Mouse (Mus musculus): ENCODE measurements around the gene Fam163b. TPM values are rescaled to one million over a fixed set of nuclear protein-coding genes. Genes with fewer than 3 reads are reported as not detected.

The Fam163b gene
- polyA plus RNA-seq, 1 experiment from 2014 or later, result 10.1 TPM

DNA sequence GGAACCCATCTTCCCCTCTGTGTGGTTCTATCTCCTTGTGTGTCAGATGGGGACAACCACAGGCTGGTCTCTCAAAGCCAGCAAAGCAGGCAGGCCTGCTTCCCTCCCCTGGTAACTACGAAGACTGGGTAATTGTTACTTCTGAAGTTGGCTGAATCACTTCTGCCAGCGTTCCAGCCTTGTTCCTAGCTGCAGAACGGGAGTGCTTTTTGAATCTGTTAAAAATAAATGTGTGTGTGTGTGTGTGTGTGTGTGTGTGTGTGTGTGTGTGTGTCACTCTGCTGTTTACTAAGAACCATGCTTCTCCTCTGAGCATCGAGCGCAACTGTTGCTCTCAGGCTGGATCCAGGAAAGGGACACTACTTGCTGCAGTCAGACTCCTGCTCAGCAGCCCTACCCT, 21.6 kb upstream of the Fam163b start:
- Histone ChIP-seq H3K4me3 (replicated peaks) (no peak overlapping the region), H3K9me3 (replicated peaks) (no peaks in the 10 kb centered on the region), H3K9ac (replicated peaks) (no peak overlapping the region), H3K4me2 (no peak overlapping the region), H3K36me3 (no peaks in the 10 kb centered on the region), H3K27ac (replicated peaks) (no peak overlapping the region), H3K4me1 (no peaks in the 10 kb centered on the region), H3K27me3 (replicated peaks) (no peaks in the 10 kb centered on the region)
- ATAC-seq (ENCODE audit: low FRiP score), result no peak
- 73% methylated on average over 5 of the region's 5 CpGs for WGBS

DNA sequence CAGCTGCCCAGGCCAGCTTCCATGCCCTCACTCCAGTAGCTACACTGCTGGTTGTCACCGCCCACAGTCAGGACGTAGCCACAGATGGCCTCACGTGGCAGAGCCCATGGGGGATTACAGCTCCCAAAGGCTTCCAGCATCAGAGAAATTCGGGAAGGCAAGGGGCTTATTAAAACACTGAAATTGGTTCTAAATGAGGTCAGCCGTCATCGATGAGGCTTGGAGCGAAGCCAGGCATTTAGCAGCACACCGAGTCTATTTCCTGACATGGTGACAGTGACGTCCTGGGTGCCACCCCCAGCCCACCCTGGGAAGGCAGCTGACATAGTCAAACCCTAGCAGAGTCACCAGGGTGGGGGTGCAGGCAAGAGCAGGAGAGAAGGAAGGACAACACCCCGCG, 20.4 kb upstream of the Fam163b start:
- WGBS, result 52% methylated on average over 11 of the region's 11 CpGs
- H3K9me3 ChIP-seq (replicated peaks), result no peaks in the 10 kb centered on the region
- no peak overlapping the region for H3K27ac ChIP-seq (replicated peaks)
- no peak for ATAC-seq (ENCODE audit: low FRiP score)
- H3K9ac ChIP-seq (replicated peaks), result no peak overlapping the region
- no peaks in the 10 kb centered on the region for H3K4me1 ChIP-seq
- H3K36me3 ChIP-seq, result no peaks in the 10 kb centered on the region
- no peaks in the 10 kb centered on the region for H3K27me3 ChIP-seq (replicated peaks)
- H3K4me2 ChIP-seq, result no peak overlapping the region
- H3K4me3 ChIP-seq (replicated peaks), result no peak overlapping the region

DNA sequence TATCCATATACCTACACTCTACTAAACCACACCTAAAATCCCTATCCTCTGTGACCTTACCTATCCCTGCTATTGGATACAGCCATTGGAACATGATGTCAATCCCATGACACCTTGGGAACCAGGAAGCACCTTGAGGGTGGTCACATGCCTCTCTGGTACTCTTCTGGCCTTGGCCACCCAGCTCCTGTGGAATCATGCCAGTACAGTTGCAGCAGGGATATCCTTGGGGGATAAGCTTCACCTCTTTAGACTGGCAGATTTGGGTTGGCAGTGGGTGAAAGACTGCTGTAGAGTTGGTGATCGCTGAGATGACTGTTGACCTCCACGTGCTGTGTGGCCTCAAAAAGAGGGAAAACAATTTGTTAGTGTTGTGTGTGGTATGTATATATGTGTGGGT, 19.2 kb upstream of the Fam163b start:
- no peak overlapping the region for H3K9ac ChIP-seq (replicated peaks)
- H3K27ac ChIP-seq (replicated peaks), result no peak overlapping the region
- WGBS, result 92% methylated on average over 2 of the region's 2 CpGs
- no peaks in the 10 kb centered on the region for H3K4me1 ChIP-seq
- no peak overlapping the region for H3K4me2 ChIP-seq
- no peaks in the 10 kb centered on the region for H3K27me3 ChIP-seq (replicated peaks)
- ATAC-seq (ENCODE audit: low FRiP score), result no peak
- no peaks in the 10 kb centered on the region for H3K9me3 ChIP-seq (replicated peaks)
- no peak overlapping the region for H3K4me3 ChIP-seq (replicated peaks)
- no peaks in the 10 kb centered on the region for H3K36me3 ChIP-seq

DNA sequence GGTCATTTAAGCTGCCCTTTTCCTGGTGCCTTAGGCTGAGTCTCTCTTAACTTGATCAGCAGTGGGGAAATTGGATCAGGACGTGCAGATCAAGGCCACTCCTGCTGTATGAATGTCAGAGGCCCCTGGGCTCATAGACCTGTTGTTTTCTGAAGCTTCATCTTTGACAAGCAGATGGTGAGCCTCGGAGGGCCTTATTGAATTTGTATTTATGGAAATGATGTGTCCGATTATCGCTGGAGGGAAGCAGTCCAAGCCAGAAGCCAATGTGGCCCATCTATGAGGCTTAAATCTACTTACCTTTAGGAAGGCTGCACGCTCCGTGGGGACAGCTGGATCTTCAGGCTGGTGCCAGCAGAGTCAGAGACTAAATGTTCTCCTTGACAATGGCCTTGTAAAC, 14.3 kb upstream of the Fam163b start:
- Histone ChIP-seq H3K36me3 (no peaks in the 10 kb centered on the region), H3K4me1 (no peaks in the 10 kb centered on the region), H3K27ac (replicated peaks) (no peak overlapping the region), H3K4me2 (no peak overlapping the region), H3K9me3 (replicated peaks) (no peaks in the 10 kb centered on the region), H3K9ac (replicated peaks) (no peak overlapping the region), H3K27me3 (replicated peaks) (no peaks in the 10 kb centered on the region), H3K4me3 (replicated peaks) (no peak overlapping the region)
- WGBS, result 68% methylated on average over 6 of the region's 6 CpGs
- no peak for ATAC-seq (ENCODE audit: low FRiP score)

DNA sequence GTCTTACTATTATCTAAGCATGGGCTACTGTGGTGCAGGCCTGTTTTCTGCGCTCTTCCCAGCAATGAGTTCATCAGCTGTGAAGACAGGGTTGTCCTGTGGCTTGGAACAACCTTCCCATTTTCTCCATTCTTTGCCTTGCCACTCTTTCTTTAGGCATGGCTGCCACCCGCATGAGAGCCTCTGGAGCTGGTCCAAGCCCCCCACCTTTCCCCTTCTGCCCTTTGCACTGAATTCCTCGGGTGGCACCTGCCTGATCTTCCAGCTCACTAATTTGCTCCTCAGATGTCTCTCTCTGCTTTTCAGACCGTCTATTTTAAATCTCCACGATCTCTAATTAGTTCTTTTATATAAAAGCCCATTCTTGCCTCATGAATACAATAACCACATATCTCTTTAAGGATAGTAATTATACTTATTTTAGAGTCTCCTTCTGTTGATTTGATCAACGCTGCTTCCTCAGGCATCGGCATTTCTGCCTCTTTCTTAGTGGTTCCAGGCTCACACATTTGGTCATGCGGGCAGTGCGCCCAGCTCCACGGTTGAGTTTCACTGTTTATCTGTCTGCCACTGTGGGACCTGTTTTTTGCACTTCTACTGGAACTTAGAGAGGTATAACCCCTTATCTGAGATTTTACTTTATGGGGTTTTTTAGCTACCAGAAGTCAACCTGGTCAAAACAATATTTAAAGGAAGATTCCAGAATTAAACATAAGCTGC, 12.3 kb upstream of the Fam163b start:
- Histone ChIP-seq H3K9me3 (replicated peaks) (no peaks in the 10 kb centered on the region), H3K9ac (replicated peaks) (no peak overlapping the region), H3K4me1 (no peaks in the 10 kb centered on the region), H3K4me3 (replicated peaks) (no peak overlapping the region), H3K27ac (replicated peaks) (no peak overlapping the region), H3K36me3 (no peaks in the 10 kb centered on the region), H3K27me3 (replicated peaks) (no peaks in the 10 kb centered on the region), H3K4me2 (no peak overlapping the region)
- WGBS, result 76% methylated on average over 10 of the region's 10 CpGs
- ATAC-seq (ENCODE audit: low FRiP score), result no peak

DNA sequence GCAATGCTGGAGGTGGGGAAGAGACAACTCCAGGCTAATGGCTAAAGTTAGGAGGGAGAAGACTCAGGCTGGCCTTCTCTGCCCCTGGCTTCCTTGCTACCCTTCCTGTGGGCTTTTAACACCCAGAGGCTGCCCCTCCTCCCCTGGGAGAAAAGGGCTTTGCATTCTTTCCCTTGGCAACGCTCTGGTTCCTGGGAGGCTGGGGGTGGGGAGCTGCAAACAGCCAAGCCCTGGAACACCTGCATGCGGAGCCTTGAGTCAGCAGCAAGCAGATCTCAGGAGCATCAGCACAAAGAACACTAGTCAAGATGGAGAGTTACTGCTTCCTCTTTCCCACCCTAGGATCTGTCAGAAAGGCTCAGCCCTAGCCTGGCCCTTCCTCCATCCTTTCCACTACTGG, 7.2 kb upstream of the Fam163b start:
- no peak for ATAC-seq (ENCODE audit: low FRiP score)
- WGBS, result 0% methylated on average over 2 of the region's 2 CpGs
- Histone ChIP-seq H3K4me1 (peaks cover 3% of the 10 kb centered on the region; the same call in 1 of the 2 replicates), H3K4me2 (no peak overlapping the region), H3K9me3 (replicated peaks) (no peaks in the 10 kb centered on the region), H3K4me3 (replicated peaks) (no peak overlapping the region), H3K27me3 (replicated peaks) (no peaks in the 10 kb centered on the region), H3K27ac (replicated peaks) (no peak overlapping the region), H3K9ac (replicated peaks) (no peak overlapping the region), H3K36me3 (no peaks in the 10 kb centered on the region)

DNA sequence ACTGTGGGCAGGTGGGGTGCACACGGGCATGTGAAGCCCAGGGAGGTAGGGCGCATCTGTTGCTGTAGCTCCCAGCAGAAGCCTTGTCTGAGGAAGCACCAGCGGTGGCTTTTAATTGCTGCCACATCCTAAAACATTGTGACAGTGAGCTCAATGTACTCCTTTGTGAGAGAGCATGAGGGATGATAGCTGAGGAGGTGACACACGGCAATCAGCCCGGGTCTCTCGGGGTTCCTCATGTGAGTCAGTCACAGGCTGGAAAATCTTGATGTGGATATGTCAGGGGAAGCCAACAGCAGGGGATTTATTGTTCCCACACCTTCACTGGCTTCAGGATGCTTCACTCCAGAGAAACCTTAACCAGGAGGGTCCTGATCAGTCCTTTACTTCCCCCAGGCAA, 4.5 kb upstream of the Fam163b start:
- Histone ChIP-seq H3K36me3 (no peaks in the 10 kb centered on the region), H3K9ac (replicated peaks) (no peak overlapping the region), H3K4me2 (no peak overlapping the region), H3K4me1 (peaks cover 23% of the 10 kb centered on the region), H3K27ac (replicated peaks) (no peak overlapping the region), H3K4me3 (replicated peaks) (no peak overlapping the region), H3K9me3 (replicated peaks) (no peaks in the 10 kb centered on the region), H3K27me3 (replicated peaks) (peaks cover 7% of the 10 kb centered on the region; the same call in 1 of the 2 replicates)
- WGBS, result 67% methylated on average over 6 of the region's 6 CpGs
- ATAC-seq (ENCODE audit: low FRiP score), result no peak

DNA sequence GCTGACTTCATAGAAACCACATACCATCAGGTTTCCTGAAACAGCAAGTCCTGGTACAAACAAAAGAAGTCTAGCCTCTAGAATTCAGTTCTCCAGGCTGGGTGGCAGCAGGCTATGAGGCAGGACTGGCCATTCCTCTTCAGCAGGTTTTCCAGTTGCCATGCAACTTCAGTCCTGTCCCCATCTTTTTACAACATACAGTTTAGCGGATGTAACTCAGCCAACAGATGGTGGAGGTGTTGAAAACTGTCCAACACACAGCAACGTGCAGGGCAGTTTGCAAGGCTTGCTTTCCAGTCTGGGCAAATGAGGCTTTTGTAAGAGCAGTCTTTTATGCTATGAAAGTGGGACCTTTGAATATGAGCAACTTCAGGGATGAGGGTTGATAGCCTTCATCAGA, 2.7 kb upstream of the Fam163b start:
- Histone ChIP-seq H3K27ac (replicated peaks) (no peak overlapping the region), H3K4me2 (no peak overlapping the region), H3K9ac (replicated peaks) (no peak overlapping the region), H3K4me1 (peaks cover 27% of the 10 kb centered on the region), H3K4me3 (replicated peaks) (no peak overlapping the region), H3K9me3 (replicated peaks) (no peaks in the 10 kb centered on the region), H3K36me3 (no peaks in the 10 kb centered on the region), H3K27me3 (replicated peaks) (peaks cover 23% of the 10 kb centered on the region)
- WGBS, result 58% methylated on average over 2 of the region's 2 CpGs
- ATAC-seq (ENCODE audit: low FRiP score), result no peak

DNA sequence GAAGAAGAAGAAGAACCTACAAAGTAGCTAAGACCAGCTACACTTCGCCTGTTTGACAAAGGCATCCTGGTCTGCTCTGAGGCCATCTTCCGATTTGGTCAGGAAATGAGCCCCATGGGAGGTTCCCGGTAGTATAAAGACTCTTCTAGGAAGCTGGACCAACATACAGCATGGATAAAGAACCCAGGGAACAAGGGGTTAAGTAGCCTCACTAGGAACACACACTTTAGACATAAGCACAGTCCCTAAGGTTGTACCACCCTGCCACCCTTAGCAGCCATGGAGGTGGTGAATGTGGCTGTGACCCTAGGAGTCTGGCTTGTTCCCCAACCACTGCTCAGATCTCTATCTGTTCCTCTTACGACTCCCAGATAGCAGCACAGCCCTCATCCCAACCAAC, 3.9 kb downstream of the Fam163b start:
- ATAC-seq (ENCODE audit: low FRiP score), result no peak
- peaks cover 30% of the 10 kb centered on the region for H3K27me3 ChIP-seq (replicated peaks)
- peaks cover 25% of the 10 kb centered on the region for H3K4me1 ChIP-seq
- 68% methylated on average over 4 of the region's 4 CpGs for WGBS
- H3K4me3 ChIP-seq (replicated peaks), result no peak overlapping the region
- H3K9me3 ChIP-seq (replicated peaks), result no peaks in the 10 kb centered on the region
- H3K36me3 ChIP-seq, result no peaks in the 10 kb centered on the region
- H3K9ac ChIP-seq (replicated peaks), result no peak overlapping the region
- H3K27ac ChIP-seq (replicated peaks), result no peak overlapping the region
- H3K4me2 ChIP-seq, result no peak overlapping the region

DNA sequence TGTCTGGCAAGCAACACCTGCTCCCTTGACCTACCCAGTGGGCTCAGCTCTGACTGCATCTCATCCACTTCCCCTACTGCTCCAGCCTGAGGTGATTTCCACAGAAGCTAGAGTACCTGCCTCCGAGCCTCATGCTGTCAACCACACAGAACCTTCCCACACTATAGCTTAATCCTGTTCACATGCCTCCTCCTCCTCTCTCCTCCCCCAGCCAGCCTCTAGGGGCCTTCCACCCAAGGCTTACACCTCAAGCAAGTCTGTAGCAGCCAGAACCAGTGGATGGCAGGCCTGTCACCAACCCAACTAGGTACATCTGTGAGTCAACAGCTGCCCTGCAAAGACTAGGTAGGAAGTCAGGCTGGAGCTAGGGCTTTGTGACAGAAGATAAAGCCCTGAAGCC, 5.5 kb downstream of the Fam163b start:
- no peak overlapping the region for H3K4me3 ChIP-seq (replicated peaks)
- no peak overlapping the region for H3K9ac ChIP-seq (replicated peaks)
- no peak for ATAC-seq (ENCODE audit: low FRiP score)
- H3K27ac ChIP-seq (replicated peaks), result no peak overlapping the region
- peaks cover 9% of the 10 kb centered on the region; the same call in 1 of the 2 replicates for H3K4me1 ChIP-seq
- H3K27me3 ChIP-seq (replicated peaks), result peaks cover 25% of the 10 kb centered on the region
- H3K9me3 ChIP-seq (replicated peaks), result no peaks in the 10 kb centered on the region
- H3K4me2 ChIP-seq, result no peak overlapping the region
- no peaks in the 10 kb centered on the region for H3K36me3 ChIP-seq
- 64% methylated on average over 1 of the region's 1 CpGs for WGBS

DNA sequence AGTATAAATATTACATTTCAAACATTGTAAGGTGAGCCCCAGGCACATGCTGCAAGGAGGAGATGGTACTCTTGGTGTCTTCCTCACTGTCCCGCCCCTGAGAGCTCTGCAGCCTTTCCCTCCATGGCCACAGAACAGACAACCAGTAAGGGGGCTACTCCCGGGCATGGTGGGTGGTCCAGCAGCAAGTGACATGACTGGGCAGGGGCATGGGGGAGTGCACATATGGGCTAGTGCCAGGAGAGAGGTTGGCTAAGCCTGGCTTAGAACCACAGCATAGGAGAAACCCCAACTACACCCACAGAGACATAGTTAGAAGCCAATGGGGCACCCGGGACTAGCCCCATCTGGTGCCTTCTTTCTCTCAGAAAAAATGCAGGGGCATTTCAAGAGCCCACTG, 6.0 kb downstream of the Fam163b start:
- ATAC-seq (ENCODE audit: low FRiP score), result no peak
- Histone ChIP-seq H3K27me3 (replicated peaks) (peaks cover 21% of the 10 kb centered on the region), H3K4me2 (no peak overlapping the region), H3K4me1 (0 out of 2 replicates have a peak, but pooled peaks cover 5% of the 10 kb centered on the region), H3K9ac (replicated peaks) (no peak overlapping the region), H3K4me3 (replicated peaks) (no peak overlapping the region), H3K36me3 (no peaks in the 10 kb centered on the region), H3K27ac (replicated peaks) (no peak overlapping the region), H3K9me3 (replicated peaks) (no peaks in the 10 kb centered on the region)
- 77% methylated on average over 3 of the region's 3 CpGs for WGBS

DNA sequence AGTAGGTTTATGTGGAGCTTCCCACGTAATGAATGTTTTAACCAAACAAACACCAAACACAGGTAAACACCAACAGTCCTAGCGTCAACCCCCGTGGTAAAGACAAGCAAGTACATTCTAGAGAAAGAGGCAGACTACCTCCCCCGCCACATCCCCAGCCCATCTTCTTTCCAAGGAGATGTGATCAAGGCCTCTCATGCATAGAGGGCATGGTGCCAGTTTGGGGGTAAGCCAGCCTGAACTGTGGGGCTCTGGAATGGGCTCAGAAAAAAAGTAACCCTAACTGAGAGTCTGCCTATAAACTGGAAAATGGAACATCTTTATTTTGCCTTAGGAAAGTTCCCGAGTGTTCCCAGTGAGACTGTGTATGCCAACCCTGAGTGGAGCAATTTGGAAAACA, 6.4 kb downstream of the Fam163b start:
- 74% methylated on average over 5 of the region's 5 CpGs for WGBS
- Histone ChIP-seq H3K4me3 (replicated peaks) (no peak overlapping the region), H3K36me3 (no peaks in the 10 kb centered on the region), H3K27me3 (replicated peaks) (peaks cover 17% of the 10 kb centered on the region; the same call in 1 of the 2 replicates), H3K4me2 (no peak overlapping the region), H3K9ac (replicated peaks) (no peak overlapping the region), H3K27ac (replicated peaks) (no peak overlapping the region), H3K4me1 (0 out of 2 replicates have a peak, but pooled peaks cover 5% of the 10 kb centered on the region), H3K9me3 (replicated peaks) (no peaks in the 10 kb centered on the region)
- ATAC-seq (ENCODE audit: low FRiP score), result no peak

Data from neural tube, embryonic 15.5 days (tissue).